Mouse (Mus musculus): Measurements from ENCODE around the gene Atp1b1.

GRCm38 (mm10) chr1:164392176-164392575 lies 66.0 kb downstream of the Atp1b1 start:
- TF ChIP-seq POLR2A (IDR thresholded peaks at IDR 0.05; ENCODE audit: low read depth, low read length) (no peak), CTCF (IDR thresholded peaks at IDR 0.05; ENCODE audit: extremely low read depth, insufficient read length, insufficient replicate concordance, low read depth, low read length) (no peak)

All from small intestine, adult 2 months (tissue).